Mouse (Mus musculus) urinary bladder, postnatal 14 days (tissue): ENCODE measurements around the gene Trp63.

ENCODE experiments used
- DNase-seq: peaks from one replicate; pipeline ENCODE4 v3.0.0; 2021; ENCODE audit warnings: low spot score

Gene Trp63

DNA sequence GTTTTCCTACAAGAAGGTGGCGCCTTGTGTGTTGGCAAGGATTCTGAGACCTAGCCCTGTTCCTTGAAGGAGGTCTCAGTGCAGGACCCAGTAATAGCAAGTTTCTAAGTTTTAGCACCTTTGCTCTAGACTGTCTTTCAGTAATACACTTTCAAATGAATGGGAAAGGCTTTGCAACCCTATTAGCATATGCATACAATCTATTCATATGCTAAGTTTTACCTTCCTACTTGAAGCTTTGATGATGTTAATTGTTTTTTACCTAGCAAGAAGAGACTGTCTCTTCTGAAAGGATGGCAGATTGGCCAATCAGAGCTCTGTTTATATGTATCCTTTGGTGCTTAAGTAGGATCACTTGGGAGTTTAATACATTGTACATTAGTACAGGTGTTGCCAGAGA is 187.9 kb downstream of the Trp63 start:
- no peak for DNase-seq

DNA sequence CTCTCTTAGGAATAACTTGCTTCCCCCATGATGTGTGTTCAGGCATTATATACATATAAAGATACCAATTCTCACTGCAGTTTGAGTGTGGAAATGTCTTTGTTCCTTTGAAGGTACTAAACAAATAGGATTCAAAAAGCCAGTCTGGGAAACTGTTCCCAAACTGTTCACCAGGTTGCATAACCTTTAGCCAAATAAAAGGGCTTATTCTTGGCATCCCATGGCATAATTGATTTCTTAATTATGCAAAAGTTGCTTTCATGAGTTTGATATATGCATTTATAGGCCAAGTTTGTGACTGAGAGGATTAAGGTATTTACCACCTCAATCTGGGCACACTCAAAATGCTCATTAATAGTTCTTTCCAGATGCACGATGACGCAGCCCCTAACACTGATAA is 192.1 kb downstream of the Trp63 start:
- no peak for DNase-seq

DNA sequence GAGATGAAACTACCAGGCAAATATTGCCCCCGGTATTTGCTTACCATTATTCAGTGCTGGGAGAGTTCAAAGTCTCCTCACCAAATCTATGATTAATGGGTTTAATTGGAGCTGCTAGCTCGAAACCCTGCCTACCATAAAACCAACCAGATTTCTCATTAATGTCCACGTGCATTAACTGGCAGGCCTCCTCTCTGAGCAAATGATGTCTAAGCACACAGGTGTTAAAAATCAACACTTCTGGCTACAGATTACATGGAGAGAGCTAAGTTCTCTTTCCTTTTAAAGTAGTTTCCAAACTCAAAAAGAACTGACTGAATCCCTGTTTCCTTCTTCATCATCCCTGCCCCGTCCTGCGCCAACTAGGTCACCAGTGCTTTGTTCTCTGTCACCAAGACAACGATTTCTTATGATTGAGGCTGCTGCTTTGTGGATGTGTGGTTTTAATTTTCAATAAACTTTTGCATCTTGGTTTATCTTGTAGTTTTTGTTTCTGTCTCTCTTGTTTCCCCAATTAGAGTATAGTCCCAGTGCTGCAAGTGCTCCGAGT is 193.9 kb downstream of the Trp63 start:
- DNase-seq = no peak

DNA sequence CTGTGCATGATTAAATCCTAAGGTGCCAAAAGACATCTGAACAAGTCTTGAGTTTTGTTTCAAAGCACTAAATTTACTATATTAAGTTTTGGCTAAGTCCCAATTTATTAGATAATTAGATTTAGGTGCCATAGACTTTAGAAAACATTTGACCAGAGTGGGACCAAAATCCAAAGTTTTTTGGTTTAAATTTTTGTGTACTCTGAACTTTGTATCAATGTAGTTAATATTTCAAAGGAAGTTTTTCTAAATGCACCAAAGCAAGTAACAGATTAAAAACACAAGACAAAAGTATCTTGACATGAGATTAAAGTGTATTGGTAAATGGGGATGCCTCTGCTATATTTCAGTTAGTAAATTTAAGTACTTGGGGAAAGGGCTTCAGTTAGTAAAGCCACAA is 194.6 kb downstream of the Trp63 start:
- DNase-seq = no peak

DNA sequence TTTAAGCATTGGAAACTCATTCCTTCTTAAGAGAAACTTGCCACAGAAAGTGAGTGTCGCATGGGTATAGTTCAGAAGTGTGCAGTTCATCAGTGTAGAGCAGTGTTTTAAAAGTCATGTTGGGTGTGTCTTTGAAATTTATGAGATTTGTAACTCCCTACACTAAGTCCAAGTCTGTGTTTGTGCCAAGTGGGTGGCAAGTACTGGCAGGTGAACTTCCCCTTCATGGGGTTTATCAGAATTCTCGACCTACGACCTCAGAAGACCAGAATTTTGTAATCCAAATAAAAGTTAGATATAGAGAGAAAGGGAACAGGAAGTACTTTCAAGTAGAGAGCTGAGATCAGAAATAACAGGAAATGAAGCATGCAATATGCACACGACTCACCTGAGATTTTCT is 215.5 kb downstream of the Trp63 start:
- peak; percentile 48 for DNase-seq

DNA sequence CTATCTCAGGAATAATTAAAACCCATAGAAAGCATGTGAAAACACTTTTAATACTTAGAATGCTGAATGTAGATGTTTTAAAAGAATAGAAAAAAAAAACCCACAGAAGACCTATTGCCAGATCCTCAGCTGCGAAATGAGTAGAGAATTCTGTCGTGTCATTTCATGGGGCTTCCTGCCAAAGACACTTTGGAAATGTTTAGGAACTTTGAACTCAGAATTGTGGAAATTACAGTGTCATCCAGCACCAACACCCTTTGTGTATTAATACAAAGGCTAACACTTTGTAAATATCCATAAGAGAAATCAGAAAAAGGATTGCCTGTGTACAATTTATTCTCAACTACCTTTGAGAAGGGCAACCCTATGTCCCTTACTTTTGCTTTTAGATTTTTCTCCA is 216.1 kb downstream of the Trp63 start:
- DNase-seq = no peak

DNA sequence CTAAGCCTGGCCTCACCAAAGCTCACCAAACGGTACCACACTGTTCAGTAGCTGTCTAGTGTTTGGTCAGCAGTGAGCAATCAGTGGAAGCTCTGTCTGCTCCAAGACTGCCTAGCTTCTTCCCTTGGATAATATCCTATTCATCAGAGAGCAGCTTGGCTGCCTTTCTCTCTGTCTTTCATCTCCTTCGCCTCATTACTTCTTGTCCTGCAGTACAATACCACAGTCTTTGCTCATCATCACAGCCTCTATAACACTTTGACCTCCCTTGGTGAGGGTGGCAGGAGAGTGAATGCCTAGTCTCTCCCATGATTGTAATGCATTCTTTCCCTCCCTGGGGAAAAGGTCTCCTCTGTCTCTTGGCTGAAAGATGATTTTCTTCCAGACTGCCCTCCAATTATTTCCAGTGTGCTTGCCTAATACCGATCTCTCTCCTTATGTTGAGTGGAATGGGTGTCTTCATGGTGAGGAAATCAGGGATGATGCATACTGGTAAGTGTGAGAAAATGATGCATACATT is 216.9 kb downstream of the Trp63 start:
- DNase-seq = no peak

DNA sequence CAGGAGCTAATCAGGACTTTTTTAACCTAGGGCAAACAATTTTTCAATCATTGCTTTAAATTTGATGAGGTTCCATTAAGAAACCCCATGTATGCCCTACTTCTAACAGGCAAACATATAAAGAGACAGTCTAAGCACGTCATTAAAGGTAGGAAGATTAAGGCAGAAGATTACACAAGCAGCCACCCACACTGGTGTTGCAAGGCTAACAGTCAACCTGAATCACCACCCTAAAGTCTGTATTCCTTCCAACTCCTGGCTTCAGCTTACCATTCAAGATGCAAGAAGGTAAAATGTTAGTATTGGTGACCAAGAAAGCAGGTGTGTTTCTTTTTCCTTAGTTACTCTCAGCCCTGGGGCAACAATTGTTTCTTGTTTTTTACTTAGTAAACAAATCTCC is 228.6 kb downstream of the Trp63 start:
- no peak for DNase-seq

DNA sequence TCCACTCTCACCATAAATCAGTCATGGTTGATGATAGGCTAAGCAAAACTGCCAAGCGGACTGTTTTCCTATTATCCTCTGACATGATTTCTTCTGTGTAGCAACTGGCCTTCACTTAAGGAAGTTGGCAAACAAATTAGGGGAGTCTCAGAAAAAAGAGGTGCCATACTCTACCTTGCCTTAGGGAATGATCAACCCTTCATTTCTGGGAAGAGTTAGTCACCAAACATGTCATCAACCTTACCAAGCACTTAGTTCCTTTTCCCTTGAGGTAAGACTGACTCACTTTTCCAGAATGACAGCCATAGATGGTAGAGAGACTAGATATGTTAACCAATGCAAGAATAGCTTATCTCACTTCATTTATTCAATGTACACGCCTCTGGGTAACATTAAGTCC is 250.6 kb downstream of the Trp63 start:
- DNase-seq = no peak
